Mouse (Mus musculus) stomach, embryonic 16.5 days (tissue): ENCODE data around the gene Hilpda. TPM values are rescaled to one million over a fixed set of nuclear protein-coding genes. Genes with fewer than 3 reads are reported as not detected.
A peak's percentile ranks its signal among the peaks of the same experiment; 100 is the strongest.

Experiments
- ATAC-seq: fragments of 200-750 bp; cut with Nextera tagmentation; 2 replicates; pipeline ENCODE4 v1.8.0; 2017; ENCODE audit warnings: moderate number of reproducible peaks, moderate TSS enrichment; ENCODE audit not compliant: insufficient read depth, low FRiP score
- H3K27ac ChIP-seq: fragments of 300-500 bp; sonication (generic); 2 replicates; pipeline ENCODE4 v1.5.1; 2014; ENCODE audit warnings: low read length
- H3K27me3 ChIP-seq: fragments of 300-500 bp; sonication (generic); 2 replicates; pipeline ENCODE4 v1.6.1; 2014; ENCODE audit warnings: low read length, control low read depth, mixed read lengths; ENCODE audit not compliant: control insufficient read depth, insufficient read depth
- H3K36me3 ChIP-seq: fragments of 300-500 bp; sonication (generic); 2 replicates; pipeline ENCODE4 v1.6.1; 2014; ENCODE audit warnings: low read length; ENCODE audit not compliant: control insufficient read depth, insufficient read depth
- H3K4me1 ChIP-seq: fragments of 300-500 bp; sonication (generic); 2 replicates; pipeline ENCODE4 v1.6.1; 2014; ENCODE audit warnings: low read length, control low read depth, mixed read lengths; ENCODE audit not compliant: control insufficient read depth, insufficient read depth
- H3K4me2 ChIP-seq: fragments of 300-500 bp; sonication (generic); 2 replicates; pipeline ENCODE4 v1.6.1; 2014; ENCODE audit warnings: low read depth, low read length, mixed read lengths
- H3K4me3 ChIP-seq: fragments of 300-500 bp; sonication (generic); replicated peaks from 2 replicates; pipeline ENCODE4 v1.5.1; 2014; ENCODE audit warnings: mild to moderate bottlenecking, low read length
- H3K9ac ChIP-seq: fragments of 300-500 bp; sonication (generic); 2 replicates; pipeline ENCODE4 v1.6.1; 2014; ENCODE audit warnings: low read length
- H3K9me3 ChIP-seq: fragments of 300-500 bp; sonication (generic); replicated peaks from 2 replicates; pipeline ENCODE4 v1.6.1; 2016; ENCODE audit warnings: low read length, control low read depth; ENCODE audit not compliant: control insufficient read depth
- WGBS: fragments of 180-500 bp; shearing (Covaris S2); extraction: QIAGEN DNeasy Blood & Tissue Kit; methylation state at CpG from one replicate; pipeline ENCODE4 v1.1.7; 2014; 5-methylcytosine and 5-hydroxymethylcytosine counted together
- polyA plus RNA-seq: library from polyadenylated mRNA; unstranded; fragments of >200 nt; fragmentation: Nextera tagmentation; extraction: Ambion mirVana; gene quantifications from 2 replicates; pipeline ENCODE4 v1.2.1, GENCODE M21; 2015

Hilpda gene
- polyA plus RNA-seq, 1 experiment from 2014 or later, result 34.2 TPM

DNA sequence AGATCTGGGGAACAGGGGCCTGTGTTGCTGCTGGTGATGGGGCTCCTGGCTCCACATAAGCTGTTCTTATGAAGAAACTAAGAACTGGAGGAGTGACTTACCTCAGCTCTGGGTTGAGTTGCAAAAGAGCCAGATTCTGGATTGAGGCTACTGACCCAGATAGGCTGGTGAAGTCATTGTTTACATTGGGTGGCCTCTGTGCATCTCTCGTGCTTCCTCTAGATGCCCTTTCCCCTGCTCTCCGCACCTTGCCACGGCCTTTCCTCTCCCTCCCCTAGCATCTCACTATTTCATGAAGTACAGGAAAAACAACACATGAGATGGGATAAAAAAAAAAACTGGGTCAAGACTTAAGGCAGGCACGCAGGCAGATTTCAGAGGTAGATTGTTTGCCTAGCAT lies 5.4 kb upstream of the Hilpda start:
- H3K9me3 ChIP-seq, result no peaks in the 10 kb centered on the region
- 38% methylated on average over 4 of the region's 4 CpGs for WGBS
- H3K4me1 ChIP-seq, result peaks cover 6% of the 10 kb centered on the region; the same call in 1 of the 2 replicates
- H3K4me2 ChIP-seq, result no peak overlapping the region
- H3K9ac ChIP-seq, result no peak overlapping the region
- H3K27me3 ChIP-seq, result no peaks in the 10 kb centered on the region
- H3K4me3 ChIP-seq, result no peak overlapping the region
- no peaks in the 10 kb centered on the region for H3K36me3 ChIP-seq
- ATAC-seq, result no peak
- H3K27ac ChIP-seq, result no peak overlapping the region

DNA sequence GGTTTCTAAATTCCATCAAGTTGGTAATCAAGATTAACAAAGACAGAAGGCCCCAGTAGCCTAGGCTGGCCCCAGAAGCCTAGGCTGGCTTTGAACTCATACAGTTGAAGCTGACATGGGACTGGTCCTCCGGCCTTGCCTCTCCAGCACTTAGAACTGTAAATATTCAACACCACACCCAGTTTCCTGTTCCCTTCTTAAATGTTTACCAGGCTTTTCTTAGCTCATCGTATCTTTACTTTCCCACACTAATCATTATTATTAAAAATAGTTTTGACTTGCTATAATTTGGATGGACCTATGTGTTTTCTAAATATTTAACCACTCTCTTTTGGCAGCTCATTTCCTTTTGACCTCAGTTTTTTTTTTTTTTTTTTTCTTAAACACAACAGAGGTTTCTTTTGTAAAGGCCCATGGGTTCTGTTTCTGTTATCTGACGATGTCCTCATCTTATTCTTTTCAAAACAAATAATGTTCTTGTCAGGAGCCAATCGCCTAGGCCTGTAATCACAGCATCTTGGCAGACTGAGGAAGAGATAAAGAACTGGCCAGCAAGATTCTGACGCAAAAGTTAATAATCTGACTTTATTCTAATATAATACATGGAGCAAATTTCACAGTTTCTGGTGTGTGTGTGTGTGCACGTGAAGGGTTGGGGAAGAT lies 3.2 kb upstream of the Hilpda start:
- Histone ChIP-seq H3K4me1 (peaks cover 12% of the 10 kb centered on the region; the same call in 1 of the 2 replicates), H3K27me3 (no peaks in the 10 kb centered on the region), H3K27ac (no peak overlapping the region), H3K4me3 (no peak overlapping the region), H3K9me3 (no peaks in the 10 kb centered on the region), H3K9ac (no peak overlapping the region), H3K4me2 (no peak overlapping the region), H3K36me3 (no peaks in the 10 kb centered on the region)
- no peak for ATAC-seq
- 57% methylated on average over 6 of the region's 6 CpGs for WGBS

DNA sequence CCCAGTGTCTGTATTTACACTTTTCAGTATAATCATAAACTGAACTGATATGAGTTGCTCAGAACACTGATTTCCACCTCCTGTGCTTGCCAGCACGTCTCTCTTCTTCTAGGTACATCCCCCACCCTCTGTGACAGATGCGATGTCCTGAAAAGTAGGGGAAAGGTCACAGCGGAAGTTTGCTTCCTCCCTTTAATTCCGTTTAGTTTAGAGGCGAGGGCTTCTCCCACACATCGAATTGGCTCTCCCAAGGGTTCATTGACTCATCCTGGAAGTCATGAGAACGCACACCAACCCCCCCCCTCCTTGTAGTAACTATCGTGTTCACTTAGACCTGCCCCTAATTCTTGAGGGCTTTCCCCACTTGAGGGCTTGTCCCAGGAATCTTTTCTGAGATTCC lies 1.3 kb upstream of the Hilpda start:
- 5% methylated on average over 8 of the region's 8 CpGs for WGBS
- Histone ChIP-seq H3K27me3 (no peaks in the 10 kb centered on the region), H3K9me3 (no peaks in the 10 kb centered on the region), H3K9ac (no peak overlapping the region), H3K4me2 (peak overlapping the region; percentile 31), H3K4me1 (peaks cover 12% of the 10 kb centered on the region; the same call in 1 of the 2 replicates), H3K4me3 (0 out of 2 replicates have a peak overlapping the region, but pooled peaks have one; percentile 3), H3K27ac (no peak overlapping the region), H3K36me3 (peaks cover 5% of the 10 kb centered on the region; the same call in 1 of the 2 replicates)
- ATAC-seq, result no peak

DNA sequence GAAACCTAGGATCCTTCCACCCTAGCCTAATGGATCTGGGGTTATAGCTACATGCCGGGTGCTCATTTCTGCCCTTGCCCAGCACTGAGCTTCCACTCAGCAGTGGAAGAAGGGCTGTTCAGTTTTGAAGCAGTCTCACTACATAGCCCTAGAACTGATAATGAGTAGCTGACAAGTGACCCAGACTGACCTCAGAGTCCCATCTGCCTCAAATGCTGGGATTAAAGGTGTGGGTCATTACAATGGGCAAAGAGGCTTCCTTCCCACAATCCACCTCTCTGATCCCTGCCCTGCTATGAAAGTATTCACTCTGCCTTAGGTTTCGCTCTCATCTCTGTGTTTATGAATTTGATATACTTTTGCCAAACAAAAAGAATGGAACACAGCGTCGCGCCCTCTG lies 4.5 kb downstream of the Hilpda start:
- Histone ChIP-seq H3K27ac (no peak overlapping the region), H3K9ac (no peak overlapping the region), H3K4me1 (peaks cover 6% of the 10 kb centered on the region; the same call in 1 of the 2 replicates), H3K4me2 (no peak overlapping the region), H3K9me3 (no peaks in the 10 kb centered on the region), H3K36me3 (peaks cover 5% of the 10 kb centered on the region; the same call in 1 of the 2 replicates), H3K4me3 (no peak overlapping the region), H3K27me3 (no peaks in the 10 kb centered on the region)
- WGBS, result 76% methylated on average over 5 of the region's 5 CpGs
- no peak for ATAC-seq

DNA sequence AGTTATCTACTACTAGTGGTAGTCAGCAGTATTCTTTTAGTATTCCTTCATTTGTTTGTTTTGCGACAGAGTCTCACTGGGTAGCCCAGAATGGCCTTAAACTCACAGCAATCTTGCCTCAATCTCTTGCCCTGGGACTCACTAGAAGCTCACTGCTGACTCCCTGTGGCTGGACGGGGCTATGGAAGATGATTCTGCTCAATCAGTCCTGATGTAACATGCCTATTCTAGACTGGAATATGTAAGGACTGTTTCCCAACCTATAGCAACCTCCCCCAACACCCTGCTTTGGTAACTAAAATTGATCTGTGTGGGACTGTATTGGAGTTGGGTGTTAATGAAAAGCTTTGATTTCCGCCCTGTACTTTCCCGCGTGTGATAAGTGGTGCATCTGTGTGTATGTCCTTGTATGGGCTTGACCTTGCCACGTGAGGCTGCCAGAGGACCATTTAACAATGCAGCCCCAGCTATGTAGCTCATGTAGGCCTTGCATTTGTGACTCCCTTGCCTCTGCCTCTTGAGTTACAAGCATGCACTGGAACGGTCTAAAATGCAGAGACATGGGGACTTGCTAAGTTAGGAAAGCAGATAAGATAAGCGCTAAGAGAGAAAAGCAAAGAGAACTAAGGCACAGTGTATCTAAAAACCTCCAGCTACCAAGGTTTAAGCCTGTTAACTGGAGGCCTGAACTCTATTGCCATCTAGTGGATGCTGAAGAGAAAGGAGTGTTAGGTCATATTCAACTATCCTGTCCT lies 6.4 kb downstream of the Hilpda start:
- no peak overlapping the region for H3K4me3 ChIP-seq
- H3K4me1 ChIP-seq, result no peaks in the 10 kb centered on the region
- H3K9ac ChIP-seq, result no peak overlapping the region
- peak; percentile 64; the same call in 1 of the 2 replicates for ATAC-seq
- 22% methylated on average over 8 of the region's 8 CpGs for WGBS
- peaks cover 5% of the 10 kb centered on the region; the same call in 1 of the 2 replicates for H3K36me3 ChIP-seq
- H3K27ac ChIP-seq, result no peak overlapping the region
- no peaks in the 10 kb centered on the region for H3K27me3 ChIP-seq
- H3K4me2 ChIP-seq, result no peak overlapping the region
- H3K9me3 ChIP-seq, result no peaks in the 10 kb centered on the region

DNA sequence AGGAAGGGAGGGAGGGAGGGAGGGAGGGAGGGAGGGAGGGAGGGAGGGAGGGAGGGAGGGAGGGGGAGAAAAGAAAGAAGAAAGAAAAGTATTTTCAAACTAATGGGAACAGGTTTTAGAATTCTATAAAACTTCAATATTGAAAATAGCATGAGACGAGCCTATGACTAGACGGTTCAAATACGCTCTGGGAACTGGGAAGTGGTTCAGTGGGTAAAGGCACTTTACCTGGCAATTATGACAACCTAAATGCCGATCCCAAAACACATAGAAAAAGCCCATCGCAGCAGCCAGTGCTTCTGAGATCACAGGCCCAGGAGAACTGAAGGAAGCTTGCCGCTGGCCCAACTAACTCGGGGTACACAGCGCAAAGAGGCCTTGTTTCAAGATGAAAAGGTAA lies 7.0 kb downstream of the Hilpda start, which contains the start of gene Fam71f2:
TSS of gene Fam71f2 (plus strand) at position 301 of the 400 bp plus-strand sequence.
- WGBS, result 87% methylated on average over 8 of the region's 8 CpGs
- Histone ChIP-seq H3K27me3 (no peaks in the 10 kb centered on the region), H3K4me3 (no peak within 1 kb of the TSS), H3K4me2 (no peak within 1 kb of the TSS), H3K4me1 (no peaks in the 10 kb centered on the region), H3K9me3 (no peaks in the 10 kb centered on the region), H3K36me3 (peaks cover 5% of the 10 kb centered on the region; the same call in 1 of the 2 replicates), H3K27ac (no peak within 1 kb of the TSS), H3K9ac (no peak within 1 kb of the TSS)
- no peak for ATAC-seq

DNA sequence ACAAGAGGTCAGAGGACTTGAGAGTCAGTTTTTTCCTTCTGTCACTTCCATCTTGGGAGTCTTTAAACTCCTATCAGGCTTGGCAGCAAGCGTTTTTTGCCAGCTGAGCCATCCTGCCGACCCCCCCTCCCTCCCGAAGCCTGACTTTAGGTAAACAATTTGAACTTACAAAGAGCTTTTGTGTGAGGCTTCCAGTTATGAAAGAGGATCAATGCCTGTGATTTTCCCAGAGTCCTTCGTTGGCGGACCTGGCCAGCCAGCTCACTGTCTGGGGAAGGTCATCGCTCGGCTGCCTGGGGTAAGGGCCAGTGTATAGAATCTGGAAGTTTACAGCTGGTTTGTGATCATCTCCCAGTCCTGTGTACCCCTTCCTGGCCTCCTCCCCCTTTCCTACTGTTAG lies 8.4 kb downstream of the Hilpda start:
- Histone ChIP-seq H3K27me3 (no peaks in the 10 kb centered on the region), H3K9me3 (no peaks in the 10 kb centered on the region), H3K4me2 (no peak overlapping the region), H3K4me3 (no peak overlapping the region), H3K4me1 (no peaks in the 10 kb centered on the region), H3K27ac (no peak overlapping the region), H3K9ac (no peak overlapping the region), H3K36me3 (no peaks in the 10 kb centered on the region)
- 32% methylated on average over 7 of the region's 7 CpGs for WGBS
- no peak for ATAC-seq

DNA sequence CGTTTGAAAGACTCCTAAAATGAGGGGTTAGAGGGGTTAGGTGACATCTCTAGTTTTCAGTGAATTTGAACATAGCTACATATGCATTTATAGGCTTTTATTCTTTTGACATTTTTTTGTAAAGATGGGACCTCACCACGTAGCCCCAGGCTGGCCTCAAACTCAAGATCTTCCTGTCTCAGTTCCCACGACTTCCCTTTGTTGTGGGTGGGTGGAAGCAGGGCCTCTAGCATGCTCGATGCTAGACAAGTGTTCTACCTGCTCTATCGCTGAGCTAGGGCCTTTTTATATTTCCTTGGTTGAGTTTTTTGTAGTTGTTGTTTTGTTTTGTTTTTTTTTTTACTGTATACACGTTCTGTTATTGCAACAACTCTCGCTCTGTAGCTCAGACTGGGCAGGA lies 14.6 kb downstream of the Hilpda start:
- H3K36me3 ChIP-seq, result no peaks in the 10 kb centered on the region; the same call in 1 of the 2 replicates
- H3K4me1 ChIP-seq, result no peaks in the 10 kb centered on the region
- 74% methylated on average over 7 of the region's 7 CpGs for WGBS
- no peak for ATAC-seq
- H3K4me2 ChIP-seq, result no peak overlapping the region
- H3K27me3 ChIP-seq, result no peaks in the 10 kb centered on the region
- no peaks in the 10 kb centered on the region for H3K9me3 ChIP-seq
- no peak overlapping the region for H3K27ac ChIP-seq
- no peak overlapping the region for H3K9ac ChIP-seq
- H3K4me3 ChIP-seq, result no peak overlapping the region

DNA sequence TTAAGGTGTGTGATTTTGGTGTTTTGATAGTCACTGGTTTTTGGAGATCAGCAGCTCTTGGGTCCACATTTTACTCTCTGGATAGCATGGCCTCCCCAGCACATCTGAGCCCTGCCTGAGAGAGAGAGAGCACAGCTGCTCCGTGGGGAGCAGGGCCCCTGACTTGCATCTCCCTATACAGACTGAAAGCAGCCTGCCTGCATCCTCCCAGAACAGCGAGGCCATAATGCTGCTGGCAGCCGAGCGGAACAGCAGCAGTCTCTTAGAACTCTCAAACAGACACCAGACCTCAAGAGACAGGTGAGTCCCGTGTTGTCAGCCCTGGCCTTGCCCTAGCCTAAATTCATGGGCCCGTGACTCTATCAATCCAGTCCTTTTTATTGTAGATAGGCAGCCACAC lies 15.2 kb downstream of the Hilpda start:
- no peaks in the 10 kb centered on the region; the same call in 1 of the 2 replicates for H3K36me3 ChIP-seq
- no peaks in the 10 kb centered on the region for H3K9me3 ChIP-seq
- H3K4me3 ChIP-seq, result no peak overlapping the region
- WGBS, result 49% methylated on average over 6 of the region's 6 CpGs
- H3K27me3 ChIP-seq, result no peaks in the 10 kb centered on the region
- no peaks in the 10 kb centered on the region for H3K4me1 ChIP-seq
- no peak for ATAC-seq
- H3K9ac ChIP-seq, result no peak overlapping the region
- H3K4me2 ChIP-seq, result no peak overlapping the region
- H3K27ac ChIP-seq, result no peak overlapping the region
